Mouse (Mus musculus) small intestine, adult 2 months (tissue): ENCODE measurements around the gene Cubn. TPM values are rescaled to one million over a fixed set of nuclear protein-coding genes. Genes with fewer than 3 reads are reported as not detected.

Source experiments
- H3K27ac ChIP-seq: fragments of 200-500 bp; 2 replicates; pipeline ENCODE4 v1.5.1; 2012; ENCODE audit warnings: low read depth, low read length, control low read depth, inconsistent platforms; ENCODE audit not compliant: insufficient read depth
- H3K27me3 ChIP-seq: fragments of 200-500 bp; 2 replicates; pipeline ENCODE4 v1.6.1; 2012; ENCODE audit warnings: mild to moderate bottlenecking, moderate library complexity, low read length, inconsistent platforms; ENCODE audit not compliant: control insufficient read depth, insufficient read depth
- H3K36me3 ChIP-seq: fragments of 200-500 bp; 2 replicates; pipeline ENCODE4 v1.6.1; 2012; ENCODE audit warnings: mild to moderate bottlenecking, low read length, control low read depth, inconsistent platforms; ENCODE audit not compliant: control insufficient read depth, insufficient read depth
- H3K4me1 ChIP-seq: fragments of 200-500 bp; 2 replicates; pipeline ENCODE4 v1.6.1; 2012; ENCODE audit warnings: low read length, inconsistent platforms, mixed read lengths; ENCODE audit not compliant: control insufficient read depth, insufficient read depth, insufficient read length
- H3K4me3 ChIP-seq: fragments of 200-500 bp; 2 replicates; pipeline ENCODE4 v1.5.1; 2012; ENCODE audit warnings: low read depth, mild to moderate bottlenecking, control low read depth, inconsistent platforms, low read length, moderate library complexity
- CTCF ChIP-seq: fragments of 200-500 bp; IDR thresholded peaks from 2 replicates; pipeline ENCODE4 v1.5.1; 2012; ENCODE audit warnings: low read depth, mild to moderate bottlenecking, control low read depth, inconsistent platforms, low read length, moderate library complexity, mixed read lengths; ENCODE audit not compliant: insufficient replicate concordance, insufficient read length; ENCODE audit errors: extremely low read depth
- POLR2A ChIP-seq: fragments of 200-500 bp; IDR thresholded peaks from 2 replicates; pipeline ENCODE4 v1.6.1; 2012; ENCODE audit warnings: low read depth, mild to moderate bottlenecking, control low read depth, inconsistent platforms, low read length, moderate library complexity
- WGBS: fragments of 180-500 bp; shearing (Covaris S2); methylation state at CpG from one replicate; pipeline ENCODE4 v1.1.7; 2018; 5-methylcytosine and 5-hydroxymethylcytosine counted together
- polyA plus RNA-seq: library from polyadenylated mRNA; depleted of rRNA; stranded (reverse); fragments of >200 nt; gene quantifications from 2 replicates; pipeline ENCODE4 v1.2.3, GENCODE M21; 2012

Cubn gene
- polyA plus RNA-seq, 1 experiment: 29.7 TPM

DNA sequence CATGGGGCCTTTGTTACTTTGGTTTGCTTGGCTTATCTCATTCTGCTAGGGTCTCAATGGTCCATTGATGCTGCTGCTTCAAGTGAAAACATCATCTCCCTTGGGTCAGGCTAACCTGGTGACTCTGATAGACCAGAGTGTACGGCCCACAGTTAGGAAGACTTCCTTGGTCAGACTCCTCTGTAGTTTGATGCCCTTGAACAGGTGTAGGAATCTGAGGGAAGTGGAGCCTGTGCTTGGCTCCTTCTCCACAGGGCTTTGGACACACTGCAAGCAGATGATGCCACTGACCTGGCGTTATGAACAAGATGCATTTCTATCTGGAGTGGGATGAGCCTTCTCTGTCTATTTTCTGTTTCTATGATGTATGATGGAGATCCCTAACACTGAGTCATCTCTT lies 11.1 kb upstream of the Cubn start:
- Histone ChIP-seq H3K27ac (no peak overlapping the region), H3K4me1 (peaks cover 4% of the 10 kb centered on the region; the same call in 1 of the 2 replicates), H3K4me3 (no peak overlapping the region), H3K36me3 (no peaks in the 10 kb centered on the region), H3K27me3 (no peaks in the 10 kb centered on the region; the same call in 1 of the 2 replicates)
- TF ChIP-seq POLR2A (no peak), CTCF (no peak)
- WGBS: 93% methylated on average over 2 of the region's 2 CpGs

DNA sequence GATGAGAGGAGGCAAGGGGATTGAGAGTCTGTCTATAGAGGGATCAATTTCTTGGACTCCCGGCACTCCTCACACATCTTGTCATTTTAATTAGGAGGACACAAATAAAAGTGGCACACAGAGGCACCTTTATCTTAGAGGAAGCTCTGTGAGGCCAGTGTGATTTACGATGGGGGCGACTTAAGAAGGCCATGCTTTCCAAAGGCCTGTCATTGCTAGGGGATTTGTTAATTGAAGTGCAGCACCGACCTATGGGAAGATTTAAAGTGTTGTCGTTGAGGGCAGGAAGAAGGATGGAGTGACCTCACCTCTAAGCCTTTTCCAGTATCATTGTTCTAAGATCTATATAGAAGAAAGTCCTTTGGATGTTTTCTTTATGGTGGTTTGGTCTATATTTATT lies 9.9 kb upstream of the Cubn start:
- H3K4me3 ChIP-seq: no peak overlapping the region
- no peaks in the 10 kb centered on the region; the same call in 1 of the 2 replicates for H3K27me3 ChIP-seq
- 52% methylated on average over 5 of the region's 5 CpGs for WGBS
- no peaks in the 10 kb centered on the region for H3K36me3 ChIP-seq
- TF ChIP-seq POLR2A (no peak), CTCF (no peak)
- peaks cover 2% of the 10 kb centered on the region; the same call in 1 of the 2 replicates for H3K4me1 ChIP-seq
- H3K27ac ChIP-seq: no peak overlapping the region

GRCm38 (mm10) chr2:13500298-13500999 lies 8.8 kb upstream of the Cubn start:
- no peak for TF ChIP-seq CTCF
- TF ChIP-seq POLR2A: no peak
- WGBS: 79% methylated on average over 5 of the region's 5 CpGs
- peaks cover 2% of the 10 kb centered on the region; the same call in 1 of the 2 replicates for H3K4me1 ChIP-seq

GRCm38 (mm10) chr2:13499196-13499595 lies 7.6 kb upstream of the Cubn start:
- Histone ChIP-seq H3K4me3 (no peak overlapping the region), H3K27me3 (no peaks in the 10 kb centered on the region; the same call in 1 of the 2 replicates), H3K27ac (no peak overlapping the region), H3K36me3 (no peaks in the 10 kb centered on the region), H3K4me1 (peaks cover 2% of the 10 kb centered on the region; the same call in 1 of the 2 replicates)
- TF ChIP-seq CTCF: no peak
- TF ChIP-seq POLR2A: no peak
- WGBS: 44% methylated on average over 7 of the region's 7 CpGs

More at GRCm38 (mm10) chr2:13500298-13500999, 8.8 kb upstream of the Cubn start:
- Histone ChIP-seq H3K27me3 (no peaks in the 10 kb centered on the region; the same call in 1 of the 2 replicates), H3K4me3 (no peak overlapping the region), H3K27ac (no peak overlapping the region), H3K36me3 (no peaks in the 10 kb centered on the region)

DNA sequence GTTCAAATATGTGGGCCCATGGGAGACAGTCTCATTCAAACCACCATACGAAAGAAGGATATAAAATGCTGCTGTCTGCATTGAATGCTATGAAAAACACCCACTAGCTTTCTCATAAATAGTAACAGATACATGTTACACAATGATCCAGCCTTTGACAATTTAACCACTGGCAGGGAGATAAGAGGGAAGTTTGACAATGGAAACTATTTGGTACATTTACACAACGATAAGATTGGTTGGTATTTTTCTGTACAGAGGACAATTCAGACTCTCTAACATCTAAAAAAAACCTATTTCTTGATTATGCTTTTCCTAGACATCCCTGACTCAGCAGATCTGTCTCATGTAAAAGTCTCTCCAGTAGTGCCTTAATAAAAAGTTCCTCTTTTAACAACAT lies 4.5 kb upstream of the Cubn start:
- 55% methylated on average over 2 of the region's 2 CpGs for WGBS
- TF ChIP-seq CTCF (no peak), POLR2A (no peak)

GRCm38 (mm10) chr2:13492927-13493326 lies 1.3 kb upstream of the Cubn start:
- H3K27ac ChIP-seq: peak overlapping the region; percentile 60
- H3K27me3 ChIP-seq: no peaks in the 10 kb centered on the region; the same call in 1 of the 2 replicates
- peaks cover 9% of the 10 kb centered on the region for H3K36me3 ChIP-seq
- no peak overlapping the region for H3K4me3 ChIP-seq
- TF ChIP-seq POLR2A: no peak
- TF ChIP-seq CTCF: no peak
- 42% methylated on average over 4 of the region's 4 CpGs for WGBS
- H3K4me1 ChIP-seq: peaks cover 5% of the 10 kb centered on the region; the same call in 1 of the 2 replicates

More for the DNA sequence above, 4.5 kb upstream of the Cubn start:
- Histone ChIP-seq H3K27me3 (no peaks in the 10 kb centered on the region; the same call in 1 of the 2 replicates), H3K4me3 (no peak overlapping the region), H3K27ac (no peak overlapping the region), H3K4me1 (peaks cover 5% of the 10 kb centered on the region; the same call in 1 of the 2 replicates), H3K36me3 (no peaks in the 10 kb centered on the region)

DNA sequence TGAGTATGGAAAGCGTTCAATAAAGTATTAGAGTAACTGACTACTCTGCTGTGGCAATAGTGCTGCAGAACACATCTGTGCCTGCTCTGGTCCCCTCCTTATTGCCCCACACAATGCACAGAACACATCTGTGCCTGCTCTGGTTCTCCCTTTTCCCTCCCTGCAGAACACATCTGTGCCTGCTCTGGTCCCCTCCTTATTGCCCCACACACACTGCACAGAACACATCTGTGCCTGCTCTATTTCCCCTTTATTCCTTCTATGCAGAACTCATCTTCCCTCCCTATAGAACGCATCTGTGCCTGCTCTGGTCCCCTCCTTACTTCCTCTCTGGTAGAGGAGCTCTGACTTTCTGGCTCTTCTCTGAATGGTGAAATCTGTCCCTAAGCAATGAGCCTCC lies 1.1 kb downstream of the Cubn start:
- 86% methylated on average over 2 of the region's 2 CpGs for WGBS
- peak overlapping the region; percentile 39 for H3K4me3 ChIP-seq
- H3K4me1 ChIP-seq: peaks cover 4% of the 10 kb centered on the region; the same call in 1 of the 2 replicates
- H3K27ac ChIP-seq: peak overlapping the region; percentile 64; the same call in 1 of the 2 replicates
- no peaks in the 10 kb centered on the region for H3K27me3 ChIP-seq
- TF ChIP-seq CTCF (no peak), POLR2A (no peak)
- peaks cover 19% of the 10 kb centered on the region for H3K36me3 ChIP-seq
